In the genomic region with DNA sequence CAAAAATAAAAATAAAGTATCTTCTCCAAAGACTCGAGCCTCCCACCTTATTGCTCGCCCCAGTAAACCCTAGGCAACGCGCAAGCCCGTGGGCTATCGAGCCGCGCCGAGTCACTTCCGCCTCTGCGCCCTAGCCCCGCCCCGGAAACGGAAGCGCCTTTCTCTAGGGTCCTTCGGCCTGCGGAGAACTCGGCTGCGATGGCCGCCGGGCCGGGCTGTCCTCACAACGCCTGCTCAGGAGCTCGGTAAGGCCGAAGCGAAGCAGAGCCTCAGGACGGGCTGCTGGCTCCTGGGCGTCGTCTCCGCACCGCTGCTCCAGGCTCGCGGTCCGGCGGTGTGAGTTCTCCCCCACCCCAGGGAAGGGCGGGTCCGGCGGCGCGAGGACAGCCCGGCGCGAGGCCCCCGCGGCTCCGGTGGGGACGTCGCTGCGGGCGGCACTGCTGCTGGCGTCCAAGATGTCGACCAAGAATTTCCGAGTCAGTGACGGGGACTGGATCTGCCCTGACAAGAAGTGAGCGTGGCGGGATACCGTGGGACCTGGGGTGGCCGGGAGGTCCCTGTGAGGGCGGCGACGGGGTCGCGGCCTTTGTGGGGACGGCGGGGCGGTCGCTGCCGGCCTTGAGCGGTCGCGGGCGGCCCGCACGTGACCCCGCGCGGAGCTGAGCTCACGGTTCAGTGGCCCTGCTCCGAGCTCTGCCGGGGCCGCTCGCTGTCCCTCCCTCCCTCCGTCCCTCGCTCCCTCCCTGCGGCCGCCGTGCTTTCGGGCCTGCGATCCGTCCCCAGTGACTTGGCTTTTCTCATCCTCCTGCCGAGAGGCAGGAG, we compare ENCODE assay signal across 8 mouse cellular contexts. TPM values are rescaled to one million over a fixed set of nuclear protein-coding genes. Genes with fewer than 3 reads are reported as not detected.
DNase-seq lines count a peak whose midpoint lies in the region; ATAC-seq and TF ChIP-seq lines count a peak whose summit lies in the region.

A gene (plus strand): TSS at position 197 of the 822 bp plus-strand sequence.

- H3K27me3 ChIP-seq in lung, embryonic 15.5 days: peaks cover 41% of the 10 kb centered on the region

- DNase-seq in MN1 (ENCODE audit: low spot score): peak; percentile 94
- DNase-seq in cerebellum, adult 8-10 months: peak; percentile 95
- DNase-seq in forelimb bud, embryonic 11.5 days (ENCODE audit: low read depth, low spot score): peak; percentile 85
- DNase-seq in heart, postnatal 4 days: peak; percentile 96
- peak; percentile 76 for DNase-seq in layer of hippocampus, adult 9-10 months (ENCODE audit: low spot score)
- peak; percentile 79 to 83 for DNase-seq in thymus, adult 18-20 months

- peak; percentile 71 for TF ChIP-seq POLR2A in olfactory bulb, adult 2 months (IDR thresholded peaks at IDR 0.05; ENCODE audit: insufficient read depth, low read depth, low read length)

- TF ChIP-seq CTCF in olfactory bulb, adult 2 months (IDR thresholded peaks at IDR 0.05; ENCODE audit: insufficient read depth, low read depth, low read length): no peak

- H3K4me3 ChIP-seq in lung, embryonic 15.5 days: peak within 1 kb of the TSS; percentile 92
- peak within 1 kb of the TSS; percentile 70 for H3K4me3 ChIP-seq in olfactory bulb, adult 2 months (ENCODE audit: insufficient read depth, low read depth, low read length)

- peaks cover 10% of the 10 kb centered on the region for H3K4me1 ChIP-seq in lung, embryonic 15.5 days
- H3K4me1 ChIP-seq in olfactory bulb, adult 2 months (ENCODE audit: control insufficient read depth, insufficient read depth, low read length): no peaks in the 10 kb centered on the region

- peak; percentile 97 for ATAC-seq in lung, embryonic 15.5 days (ENCODE audit: borderline replicate concordance, extremely low read depth, low FRiP score, low TSS enrichment)

- H3K4me2 ChIP-seq in lung, embryonic 15.5 days: peak within 1 kb of the TSS; percentile 70

- peaks cover 12% of the 10 kb centered on the region for H3K36me3 ChIP-seq in lung, embryonic 15.5 days

- H3K9ac ChIP-seq in lung, embryonic 15.5 days: peak within 1 kb of the TSS; percentile 90

- H3K9me3 ChIP-seq in lung, embryonic 15.5 days: no peaks in the 10 kb centered on the region; the same call in 1 of the 2 replicates

- WGBS in lung, embryonic 15.5 days: under 1% methylated on average over 83 of the region's 91 CpGs
- WGBS in olfactory bulb, adult 2 months: under 1% methylated on average over 91 of the region's 91 CpGs

- peak within 1 kb of the TSS; percentile 90 for H3K27ac ChIP-seq in lung, embryonic 15.5 days
- peak within 1 kb of the TSS; percentile 94 for H3K27ac ChIP-seq in olfactory bulb, adult 2 months (ENCODE audit: insufficient read depth, low read depth, low read length)

RNA-seq across cellular contexts. Expression of the gene that starts here (rescaled TPM):
- 10 to 100 TPM; 53.7 to 53.8 TPM for total RNA-seq in heart, postnatal 4 days (2021)
- polyA plus RNA-seq in lung, embryonic 15.5 days (2015; fragmentation: Nextera tagmentation; extraction: Ambion mirVana): 92.9 and 94.0 TPM in 2 replicates
- 253 TPM in 1 of 2 replicates, not detected in the other for polyA plus RNA-seq in olfactory bulb, adult 2 months (2012; ENCODE audit: insufficient read depth, insufficient read length, low replicate concordance, missing spikeins)

Comparison
In these comparisons a context has a peak if more than half of its experiments do, and no peak if none do; other contexts are left out.
1. Peak in every context shown above with its lines: DNase-seq, ATAC-seq, H3K4me3 ChIP-seq and H3K27ac ChIP-seq.